Mouse (Mus musculus): Measurements from ENCODE around the gene Sdf4.
A peak's percentile ranks its signal among the peaks of the same experiment; 100 is the strongest.

Gene Sdf4

DNA sequence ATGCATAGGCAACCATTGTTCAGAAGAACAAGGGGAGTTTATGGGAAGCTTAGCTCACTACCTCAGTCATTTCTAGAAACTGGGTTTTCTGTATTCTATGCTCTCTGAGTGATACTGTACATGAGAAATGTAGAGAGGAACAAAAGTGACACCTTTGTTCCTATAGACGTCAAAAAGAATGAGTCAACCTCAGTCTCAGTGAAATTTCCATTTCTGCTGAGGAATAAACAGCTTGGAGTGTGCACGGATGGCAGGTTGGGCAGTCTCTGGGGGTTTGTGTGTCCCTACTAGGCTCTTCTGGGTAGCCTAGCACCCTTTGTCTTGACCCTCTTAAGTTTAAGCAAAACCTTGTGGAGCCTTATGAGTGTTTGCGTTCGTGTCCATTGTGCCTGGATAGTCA lies 15.7 kb downstream of the Sdf4 start:
- no peak for DNase-seq

DNA sequence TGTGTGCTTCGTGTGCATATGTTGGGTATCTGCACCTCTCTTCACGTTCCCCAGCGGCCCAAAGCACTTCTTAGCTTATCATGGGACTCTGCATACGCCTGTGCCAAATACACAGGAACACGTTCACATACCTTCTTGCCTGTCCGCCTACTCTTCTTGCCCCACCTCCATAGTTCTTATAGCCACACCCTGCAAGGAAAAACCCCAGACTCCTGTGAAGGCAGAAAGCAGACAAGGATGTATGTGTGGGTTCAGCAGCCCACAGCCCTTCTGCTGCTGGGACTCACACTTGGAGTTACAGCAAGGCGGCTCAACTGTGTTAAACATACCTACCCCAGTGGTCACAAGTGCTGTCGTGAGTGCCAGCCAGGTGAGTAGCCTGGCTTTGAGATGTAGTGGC lies 21.0 kb downstream of the Sdf4 start, which contains the start of gene Tnfrsf4:
Tnfrsf4 (plus strand) TSS at position 207 of the 400 bp plus-strand sequence.
- DNase-seq = no peak

DNA sequence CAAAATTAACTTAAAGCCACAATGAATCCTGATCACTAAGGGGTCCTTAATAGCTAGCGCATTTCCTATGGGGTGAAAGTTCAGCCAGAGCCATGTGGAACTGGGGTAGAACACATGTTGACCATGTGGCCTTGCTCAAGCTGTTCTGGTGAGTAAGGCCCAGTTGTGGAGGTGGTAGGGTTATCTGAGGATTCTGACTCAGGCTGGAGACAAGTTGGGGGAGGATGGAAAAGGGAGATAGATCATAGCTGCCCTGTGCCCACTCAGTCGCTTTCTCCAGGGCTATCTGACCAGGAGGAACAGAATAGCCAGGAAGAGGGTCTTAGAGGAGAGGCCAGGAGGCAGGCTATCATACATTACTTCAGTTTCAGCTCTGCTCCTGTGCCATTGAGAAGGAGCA lies 21.8 kb downstream of the Sdf4 start:
- no peak for DNase-seq

DNA sequence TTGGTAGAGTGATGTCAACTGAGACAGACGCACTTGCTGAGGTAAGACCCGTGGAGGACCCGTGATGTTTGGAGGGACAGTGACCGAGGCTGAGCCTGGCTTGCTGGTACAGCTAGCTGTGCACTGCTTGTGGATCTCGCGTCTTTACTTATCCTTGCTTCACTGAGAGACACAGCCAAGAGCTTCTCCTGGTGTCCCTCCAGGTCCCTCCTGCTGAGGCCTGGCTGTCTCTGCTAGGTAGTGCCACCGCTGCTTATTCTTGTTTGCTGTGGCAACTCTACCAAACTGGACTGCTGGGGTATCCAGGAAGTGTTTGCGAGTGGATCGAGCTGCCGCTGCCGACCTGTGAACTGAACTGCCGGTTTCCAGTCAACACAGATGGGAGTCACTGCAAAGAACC lies 27.1 kb downstream of the Sdf4 start:
- DNase-seq = no peak

DNA sequence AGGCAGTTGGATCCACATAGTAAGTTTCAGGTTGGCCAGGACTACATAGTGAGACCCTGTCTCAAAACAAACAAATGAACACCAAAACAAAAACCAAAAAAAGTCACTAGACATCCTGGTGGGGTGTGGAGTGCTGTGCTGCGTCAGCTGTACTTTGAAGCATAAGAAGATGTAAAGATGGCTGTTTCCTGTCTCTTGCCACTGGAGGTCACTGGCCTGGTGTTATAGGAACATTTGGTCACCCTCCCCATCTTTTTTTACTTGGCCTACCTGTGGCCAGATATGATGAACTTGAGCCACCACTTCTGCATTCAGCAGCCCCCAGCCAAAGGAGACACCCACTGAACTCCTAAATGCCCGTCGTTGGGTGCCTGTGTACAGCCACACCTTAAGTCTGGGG lies 28.7 kb downstream of the Sdf4 start:
- DNase-seq = no peak

DNA sequence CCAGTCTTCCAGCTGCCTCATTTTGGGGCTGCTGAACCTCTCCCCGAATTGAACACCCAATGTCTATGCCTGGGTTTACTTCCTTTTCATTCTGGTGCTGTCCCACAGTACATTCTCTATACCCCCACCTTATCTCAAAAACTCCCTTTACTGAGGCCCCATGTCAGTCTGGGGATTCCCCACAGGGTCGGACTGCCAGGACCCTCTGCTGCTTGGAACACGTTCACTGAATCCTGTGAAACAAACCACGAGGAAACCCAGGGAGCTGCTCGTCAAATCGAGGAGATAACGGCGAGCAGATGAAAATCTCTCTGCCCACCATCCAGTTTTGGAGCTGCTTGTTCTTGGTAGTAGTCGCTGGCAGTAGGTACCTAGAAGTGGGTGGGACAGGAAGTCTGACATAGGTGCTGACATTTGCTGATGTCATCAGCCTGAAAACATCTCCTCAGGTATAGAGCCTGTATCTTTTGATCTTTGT lies 29.3 kb downstream of the Sdf4 start:
- DNase-seq = no peak

DNA sequence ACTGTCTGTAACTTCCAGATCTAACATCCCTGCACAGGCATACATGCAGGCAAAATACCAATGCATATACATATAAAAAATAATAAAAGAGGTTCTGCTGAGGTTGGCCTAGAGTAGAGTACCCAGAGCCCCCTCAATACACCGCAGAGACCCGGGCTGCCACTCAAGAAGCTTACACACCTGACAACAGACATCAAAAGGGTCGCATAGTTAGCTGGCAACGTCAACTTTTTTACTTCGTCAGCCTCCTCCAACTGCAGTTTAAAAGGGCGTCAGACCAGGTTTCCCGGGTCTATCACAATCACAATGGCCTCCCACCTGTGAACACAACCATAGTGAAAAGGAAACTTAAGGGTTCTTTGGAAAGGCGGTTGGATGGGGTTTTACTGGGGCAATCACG lies 30.8 kb downstream of the Sdf4 start:
- no peak for DNase-seq

DNA sequence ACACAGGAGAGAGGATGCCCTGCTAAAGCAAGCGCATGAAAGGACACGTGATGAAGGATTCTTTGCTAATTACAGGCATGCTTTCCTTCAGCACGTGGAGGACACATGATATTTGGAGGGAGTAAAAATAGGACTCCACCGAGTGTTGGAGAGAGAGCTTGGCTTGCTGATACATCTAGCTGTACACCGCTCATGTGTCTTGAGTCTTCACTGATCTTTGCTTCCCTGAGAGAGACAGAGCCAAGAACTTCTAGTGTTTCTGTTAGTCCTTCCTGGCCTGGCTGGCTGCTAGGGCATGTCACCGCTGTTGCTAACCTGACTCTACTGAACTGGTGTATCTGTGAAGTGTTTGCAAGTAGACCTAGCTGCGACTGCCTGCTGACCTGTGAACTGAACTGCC lies 31.5 kb downstream of the Sdf4 start:
- no peak for DNase-seq

DNA sequence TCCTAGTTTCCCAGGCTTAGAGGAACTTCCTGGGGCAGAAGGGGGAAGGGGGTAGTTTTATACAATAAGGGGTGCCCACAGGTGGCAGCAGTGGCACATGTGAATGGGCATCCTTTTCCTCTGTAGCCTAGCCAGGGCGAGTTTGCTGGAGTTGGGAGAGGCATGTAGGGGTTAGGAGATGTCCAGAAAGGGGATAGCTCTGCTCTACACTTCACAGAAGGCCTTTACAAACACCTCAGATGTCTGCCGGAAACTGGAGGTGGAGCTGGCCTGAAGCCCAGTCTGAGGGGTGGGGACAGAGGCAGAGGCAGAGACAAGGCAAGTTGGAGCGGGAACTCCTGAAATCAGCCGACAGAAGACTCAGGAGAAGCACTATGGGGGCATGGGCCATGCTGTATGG lies 33.3 kb downstream of the Sdf4 start, which contains the start of gene Tnfrsf18:
Tnfrsf18 (plus strand) TSS at position 152 of the 400 bp plus-strand sequence.
- DNase-seq = peak; percentile 16 to 17

DNA sequence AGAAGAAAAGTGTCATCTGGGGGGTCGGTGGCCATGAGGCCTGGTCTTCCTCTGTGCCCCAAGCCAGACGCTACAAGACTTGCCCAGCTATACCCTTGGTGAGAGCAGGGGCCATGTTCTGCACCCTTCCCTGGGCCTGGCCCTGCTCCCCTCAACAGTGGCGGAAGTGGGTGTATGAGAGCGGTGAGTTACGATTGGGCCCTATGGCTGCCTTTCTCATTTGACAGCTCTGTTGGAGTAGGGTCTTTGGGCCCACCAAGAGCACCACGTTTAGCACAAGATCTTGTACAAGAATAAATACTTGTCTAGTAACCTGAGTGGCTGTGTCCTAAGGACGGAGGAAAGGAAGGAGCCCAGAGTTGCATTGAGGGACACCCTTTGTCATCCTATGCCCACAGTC lies 35.9 kb downstream of the Sdf4 start:
- no peak for DNase-seq

DNA sequence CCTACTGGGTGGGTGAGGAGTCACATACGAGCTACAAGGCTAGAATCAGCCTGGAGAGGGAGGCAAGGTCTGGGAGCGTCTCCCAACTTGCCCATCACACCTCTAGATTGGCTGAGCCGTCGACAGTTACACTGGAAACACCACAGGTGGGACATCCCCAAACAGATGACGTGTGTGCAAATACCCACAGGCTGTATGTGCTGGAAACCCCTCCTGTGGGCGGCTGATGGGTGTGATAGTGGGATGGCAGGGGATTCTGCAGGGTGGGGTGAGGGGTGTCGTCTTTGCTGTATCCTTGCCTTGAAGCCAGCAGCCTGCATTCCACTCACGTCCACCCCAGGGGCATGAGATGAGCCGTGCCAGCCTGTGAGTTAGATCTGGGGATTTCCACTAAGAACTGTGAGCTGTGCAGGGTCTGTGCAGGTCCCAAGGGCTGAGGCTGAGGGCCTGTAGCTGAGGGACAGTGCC lies 38.0 kb downstream of the Sdf4 start:
- peak in 1 of 2 experiments; percentile 19 for DNase-seq

DNA sequence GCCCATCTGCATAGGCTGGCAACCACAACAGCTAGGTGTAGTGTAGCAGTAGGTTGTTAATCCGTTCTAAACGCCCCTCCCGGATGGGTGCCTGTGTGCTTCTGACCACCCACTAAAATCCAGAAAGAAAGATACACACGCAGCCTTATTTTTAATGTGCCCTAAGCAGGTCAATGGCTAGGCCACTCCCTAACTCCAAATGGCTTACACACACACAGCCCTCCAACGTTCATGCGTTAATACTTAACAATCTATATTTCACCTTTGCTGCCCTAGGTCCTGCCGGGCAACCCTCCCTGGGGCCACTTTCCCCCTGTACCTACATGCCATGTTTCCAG lies 38.6 kb downstream of the Sdf4 start:
- no peak for DNase-seq

DNA sequence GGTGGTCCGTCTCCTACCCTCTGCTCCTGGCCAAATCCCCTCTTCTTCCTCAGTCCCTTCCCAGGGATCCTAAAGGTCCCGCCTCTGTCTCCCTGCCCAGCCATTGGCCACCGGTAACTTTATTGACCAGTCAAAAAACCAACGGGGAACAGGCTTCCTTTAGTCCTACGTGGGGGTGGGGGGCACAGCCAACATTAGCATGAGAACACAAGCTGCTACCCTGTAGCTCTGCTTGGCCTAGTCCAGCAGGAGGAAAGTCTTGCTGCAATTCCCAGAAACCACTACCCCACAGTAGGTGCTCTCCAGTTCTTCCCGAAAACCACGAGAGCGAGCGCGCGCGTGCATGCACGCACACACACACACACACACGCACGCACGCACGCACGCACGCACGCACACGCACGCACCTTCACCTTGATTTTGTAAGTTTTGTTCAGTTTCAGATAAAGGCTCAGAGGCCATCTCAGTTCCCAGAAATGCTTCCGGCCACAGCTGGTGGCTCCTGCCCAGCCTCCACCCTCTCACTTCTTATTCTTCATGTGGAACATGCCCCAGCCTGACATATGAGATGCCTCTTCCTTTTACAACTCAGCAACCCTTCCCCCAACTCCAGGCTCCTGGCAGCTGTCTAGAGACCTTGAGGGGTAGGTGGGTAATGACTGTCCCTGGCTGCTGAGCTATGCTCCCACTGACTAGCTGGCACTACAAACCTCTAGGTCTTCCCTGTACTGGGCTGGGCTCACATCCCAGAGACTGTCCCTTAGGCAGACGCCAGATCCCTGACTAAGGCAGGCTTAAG lies 39.1 kb downstream of the Sdf4 start:
- DNase-seq = peak; percentile 83 to 90

DNA sequence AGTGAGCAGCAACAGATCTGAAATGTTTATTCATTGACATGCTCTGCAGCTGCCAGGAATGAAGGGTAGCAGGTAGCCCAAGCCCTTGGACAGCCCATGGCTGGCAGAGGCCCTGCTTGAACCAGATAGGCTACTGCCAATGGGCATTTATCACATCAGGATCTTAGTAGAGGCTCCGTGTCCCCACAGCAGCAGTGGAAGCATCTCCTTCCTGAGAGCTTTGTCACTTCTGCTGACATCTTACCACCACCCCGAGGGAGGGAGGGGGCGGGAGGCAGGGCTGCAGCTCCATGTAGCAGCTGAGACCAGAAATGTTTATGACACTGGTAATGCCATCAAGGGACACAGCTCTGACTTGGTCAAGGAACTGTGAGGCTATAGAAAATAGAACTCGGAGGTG lies 40.2 kb downstream of the Sdf4 start:
- DNase-seq = no peak

DNA sequence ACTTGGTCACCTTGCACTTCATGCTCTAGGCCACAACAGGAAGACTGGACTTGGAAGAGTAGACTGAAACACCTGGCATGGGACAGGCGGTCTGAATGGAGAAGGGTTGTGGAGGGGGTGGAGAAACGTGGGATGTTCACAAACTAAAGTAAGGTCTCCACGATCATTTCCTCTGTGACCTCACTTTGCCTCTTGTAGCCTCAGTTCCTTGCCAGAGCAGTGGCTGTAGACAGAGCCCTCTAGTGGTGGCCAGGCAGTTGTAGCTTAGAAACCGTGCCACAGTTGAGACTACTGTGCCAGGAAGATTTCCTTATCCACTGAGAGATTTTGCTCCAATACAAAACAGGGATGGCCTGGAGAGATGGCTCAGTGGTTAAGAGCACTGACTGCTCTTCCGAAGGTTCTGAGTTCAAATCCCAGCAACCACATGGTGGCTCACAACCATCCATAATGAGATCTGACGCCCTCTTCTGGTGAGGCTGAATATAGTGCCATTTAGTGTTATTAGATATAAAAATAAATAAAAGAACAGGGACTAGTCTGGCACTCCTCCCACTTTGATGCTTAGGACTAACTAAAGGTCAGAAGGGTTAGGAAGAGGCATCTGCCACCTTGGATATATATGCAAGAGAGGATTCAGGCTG lies 40.9 kb downstream of the Sdf4 start:
- peak; percentile 55 to 64 for DNase-seq

DNA sequence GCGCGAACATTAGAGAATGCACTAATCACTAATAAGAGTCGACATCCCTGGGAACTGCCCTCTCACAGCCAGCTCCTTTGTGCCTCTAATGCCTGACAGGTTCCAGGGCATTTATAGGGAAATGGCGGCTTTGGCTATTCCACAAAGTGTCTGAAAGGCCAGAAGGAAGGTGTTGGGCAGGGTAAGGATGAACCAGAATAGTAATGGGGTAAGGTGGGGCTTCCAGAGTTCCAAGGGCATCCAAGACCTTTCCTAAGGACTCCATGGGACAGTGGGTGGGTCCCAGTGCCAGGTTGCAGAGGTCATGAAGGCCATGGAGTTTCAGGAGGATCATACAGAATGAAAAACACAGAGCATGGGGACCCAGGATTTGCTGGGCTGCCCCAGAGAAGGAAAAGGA lies 41.6 kb downstream of the Sdf4 start:
- DNase-seq = no peak

DNA sequence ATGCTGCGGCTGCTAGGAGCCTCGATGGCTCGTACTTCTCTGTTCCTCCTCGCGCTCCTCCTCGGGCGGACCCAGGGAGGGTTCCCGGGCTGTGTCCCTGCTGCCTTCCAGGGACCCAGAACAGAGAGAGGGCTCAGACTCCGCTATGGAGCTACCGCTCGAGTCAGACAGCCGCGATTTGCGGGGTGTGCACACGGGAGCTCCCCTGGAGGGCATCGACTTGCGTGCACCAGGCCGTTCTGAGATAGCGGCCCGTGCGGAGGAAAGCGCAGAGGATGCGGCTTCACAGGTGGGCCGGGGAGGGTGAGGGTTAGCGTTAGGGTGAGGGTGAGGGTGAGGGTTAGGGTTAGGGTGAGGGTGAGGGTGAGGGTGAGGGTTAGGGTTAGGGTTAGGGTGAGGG lies 42.2 kb downstream of the Sdf4 start:
- peak in 1 of 2 experiments; percentile 30 for DNase-seq

DNA sequence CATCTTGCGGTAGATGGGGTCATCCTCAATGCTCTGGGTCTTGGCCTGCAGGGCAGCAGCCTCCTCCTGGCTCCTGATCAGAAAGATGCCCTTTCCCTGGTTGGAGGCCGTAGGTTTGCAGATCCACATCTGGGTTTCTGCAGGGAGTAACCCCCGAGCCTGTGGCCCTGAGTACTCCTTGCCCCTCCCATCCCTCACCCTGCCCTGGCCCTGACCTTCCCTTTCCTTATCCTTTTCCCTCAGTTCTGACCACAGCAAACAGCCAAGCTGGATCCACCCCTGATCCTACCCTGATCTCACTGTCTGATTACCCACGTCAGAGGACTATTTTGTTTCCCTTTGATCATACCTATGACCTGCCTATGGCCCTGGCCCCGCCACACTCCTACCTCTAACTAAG lies 52.1 kb downstream of the Sdf4 start:
- no peak for DNase-seq

DNA sequence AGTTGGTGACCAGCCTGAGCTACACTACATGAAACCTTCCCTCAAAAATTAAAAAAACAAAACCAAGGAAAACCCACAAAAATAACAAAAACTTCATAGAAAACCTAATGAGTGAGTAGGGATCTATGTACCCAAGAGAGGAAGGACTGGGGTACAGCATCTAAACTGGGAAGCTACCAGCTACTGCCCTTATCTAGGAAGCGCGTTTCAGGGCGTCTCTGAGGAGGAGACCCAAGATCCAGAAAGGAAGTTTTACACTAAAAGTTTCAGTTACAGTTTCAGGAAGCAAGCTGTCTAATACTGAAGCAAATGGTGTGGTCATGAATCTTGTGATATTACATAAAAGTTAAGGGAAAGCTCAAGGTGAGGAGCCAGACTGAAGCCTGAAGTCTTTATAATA lies 57.1 kb downstream of the Sdf4 start:
- DNase-seq = no peak

DNA sequence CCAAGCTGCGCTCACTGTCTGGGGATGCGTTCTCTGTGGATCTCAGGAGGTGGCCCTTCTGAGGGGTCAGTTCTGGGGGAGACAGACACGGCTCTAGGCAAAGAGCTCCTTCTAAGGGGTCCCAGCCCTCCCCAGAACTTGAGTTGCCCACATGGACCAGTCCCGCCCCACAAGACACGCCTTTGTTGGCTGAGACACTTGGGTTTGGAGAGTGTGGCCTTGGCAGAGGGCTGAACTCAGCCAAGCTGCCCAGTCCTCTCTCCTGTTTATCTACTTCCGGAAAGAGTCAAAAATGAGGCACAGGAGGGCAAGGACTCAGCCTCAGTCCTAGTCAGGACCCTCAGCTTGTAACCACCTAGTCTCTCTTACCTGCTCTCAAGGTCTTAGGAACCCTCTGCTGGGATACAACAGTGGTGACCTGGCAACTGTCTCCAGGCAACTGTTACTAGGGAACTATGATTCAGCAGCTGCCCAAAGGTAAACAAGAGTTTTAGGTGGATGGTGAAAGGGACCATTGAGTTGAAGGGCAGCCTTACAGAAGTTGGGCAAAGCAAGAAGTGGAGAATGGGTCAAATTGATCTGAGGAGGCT lies 57.8 kb downstream of the Sdf4 start:
- DNase-seq = no peak

DNA sequence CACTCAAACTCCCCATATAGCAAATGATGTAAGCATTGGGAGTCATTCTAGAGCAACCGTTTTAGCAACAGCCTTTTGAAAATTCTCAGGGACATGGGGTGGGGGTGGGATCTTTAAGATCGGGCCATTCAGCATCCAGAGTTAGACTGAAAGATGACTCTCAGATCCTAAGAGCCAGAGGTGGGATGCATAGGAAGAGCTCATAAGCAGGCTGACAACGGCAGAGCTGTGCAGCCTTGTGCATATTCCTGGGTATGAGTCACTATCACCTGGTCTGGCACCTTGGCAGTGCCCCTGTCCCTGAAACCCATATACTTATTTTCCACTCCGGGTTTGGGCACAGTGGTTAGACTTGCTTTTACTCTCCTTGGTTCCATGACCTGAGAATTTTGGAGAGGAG lies 60.4 kb downstream of the Sdf4 start:
- DNase-seq = no peak

DNA sequence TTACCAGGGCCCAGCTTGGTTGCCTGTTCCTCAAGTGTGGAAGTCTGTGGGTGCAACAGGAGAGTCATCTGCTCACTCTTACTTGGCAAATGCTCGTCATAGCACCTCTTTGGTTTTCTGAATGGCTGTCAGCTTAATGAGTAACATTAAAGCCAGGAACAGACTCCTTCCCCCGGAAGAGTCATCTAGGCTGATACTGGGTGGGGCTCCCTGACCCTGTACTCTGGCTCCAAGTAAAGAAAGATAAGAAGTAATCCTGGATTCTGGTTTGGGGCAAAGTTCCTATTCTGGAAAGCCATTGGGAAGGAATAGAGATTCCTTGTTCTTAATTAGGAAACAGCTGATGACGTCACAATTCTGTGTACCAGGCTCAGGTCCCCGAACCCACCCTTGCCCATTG lies 61.5 kb downstream of the Sdf4 start:
- no peak for DNase-seq

DNA sequence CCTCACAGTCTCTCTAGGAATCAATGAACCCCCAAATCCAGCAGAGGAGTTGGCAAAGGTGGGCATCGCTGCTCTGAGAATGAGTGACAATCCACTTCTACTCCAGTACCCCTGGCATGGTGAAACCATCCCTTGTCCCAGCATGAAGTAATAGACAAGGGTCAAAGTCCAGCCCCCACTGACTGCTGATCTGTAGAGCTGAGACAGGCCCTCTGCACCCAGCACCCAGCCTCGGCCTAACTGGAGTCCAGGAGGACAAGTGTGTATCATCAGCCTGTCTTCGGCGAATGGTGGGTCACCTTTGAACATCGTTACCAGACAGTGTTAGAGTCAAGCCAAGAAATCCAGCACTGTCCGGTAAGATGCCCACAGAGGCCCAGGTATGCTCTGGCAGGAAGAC lies 61.9 kb downstream of the Sdf4 start:
- no peak for DNase-seq

DNA sequence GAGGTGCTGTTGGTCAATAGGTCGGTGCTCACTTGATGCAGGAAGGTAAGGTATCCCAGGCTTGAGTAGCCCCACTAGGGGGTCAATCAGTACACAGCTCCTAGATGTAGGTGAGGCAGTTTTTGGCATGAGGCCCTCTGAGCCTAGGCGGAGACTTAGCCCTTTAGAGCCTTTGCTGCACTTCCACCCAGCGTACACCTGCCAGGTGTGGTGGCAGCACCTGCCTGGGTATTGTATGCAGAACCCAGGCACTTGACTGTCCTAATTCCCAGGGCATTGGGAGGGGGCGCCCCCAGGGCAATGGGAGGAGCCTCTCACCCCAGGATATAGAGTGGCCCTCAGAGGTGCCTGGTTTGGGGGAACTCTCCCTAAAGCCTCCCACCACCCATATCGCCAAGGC lies 62.5 kb downstream of the Sdf4 start:
- DNase-seq = no peak
